Mouse (Mus musculus) cerebellum, adult 11 months (tissue): Measurements from ENCODE around the gene Vmn1r6.
"Not testable (repeated sequence)": the region's sequence is repeated elsewhere in the genome, so short reads cannot be mapped to it uniquely, and the experiment has no call there.

Experiments
- DNase-seq: peaks from one replicate; pipeline ENCODE4 v3.0.0; 2022

Gene Vmn1r6

DNA sequence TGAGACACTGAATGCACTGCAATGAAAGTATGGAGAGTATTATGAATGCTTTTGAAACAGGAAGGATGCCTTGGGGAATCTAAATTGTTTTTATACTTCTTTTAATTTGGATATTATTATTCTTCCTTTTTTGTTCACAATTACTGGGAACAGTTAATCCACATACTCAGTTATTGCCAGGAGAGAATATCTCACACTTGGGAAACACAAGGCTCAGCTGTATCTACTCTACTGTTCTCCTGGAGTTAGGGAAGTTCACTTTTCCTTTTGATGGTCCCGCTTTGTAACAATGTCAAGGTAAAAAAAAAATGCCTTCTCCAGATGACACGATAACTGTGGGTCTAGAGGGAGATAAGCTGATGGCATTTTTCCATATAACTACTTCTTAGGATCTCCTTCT, at the start of gene Vmn1r6:
Gene Vmn1r6, plus strand, starts transcription at position 301 of the 400 bp plus-strand sequence.
- DNase-seq: no peak

DNA sequence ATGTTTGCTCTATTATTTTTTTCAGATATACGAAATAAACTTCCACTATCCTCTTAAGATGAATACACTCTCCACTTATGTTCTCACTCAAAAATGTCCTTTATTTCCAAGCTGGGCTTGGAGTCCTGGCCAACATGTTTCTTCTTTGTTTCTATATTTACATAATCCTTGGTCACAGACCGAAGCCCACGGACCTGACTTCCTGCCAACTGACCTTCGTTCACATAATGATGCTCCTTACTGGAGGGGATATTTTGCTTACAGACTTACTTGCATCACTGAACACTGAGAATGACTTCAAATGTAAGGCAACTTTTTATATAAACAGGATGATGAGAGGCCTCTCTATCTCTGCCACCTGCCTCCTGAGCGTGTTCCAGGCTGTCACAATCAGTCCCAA, 40.6 kb upstream of the Vmn1r6 start:
- no peak for DNase-seq

- DNase-seq: no peak
Observed at GRCm38 (mm10) chr6:56969973-56970372, 27.1 kb upstream of the Vmn1r6 start, which contains the start of gene Vmn1r5. Gene Vmn1r5, plus strand, starts transcription at chr6:56970273.

DNA sequence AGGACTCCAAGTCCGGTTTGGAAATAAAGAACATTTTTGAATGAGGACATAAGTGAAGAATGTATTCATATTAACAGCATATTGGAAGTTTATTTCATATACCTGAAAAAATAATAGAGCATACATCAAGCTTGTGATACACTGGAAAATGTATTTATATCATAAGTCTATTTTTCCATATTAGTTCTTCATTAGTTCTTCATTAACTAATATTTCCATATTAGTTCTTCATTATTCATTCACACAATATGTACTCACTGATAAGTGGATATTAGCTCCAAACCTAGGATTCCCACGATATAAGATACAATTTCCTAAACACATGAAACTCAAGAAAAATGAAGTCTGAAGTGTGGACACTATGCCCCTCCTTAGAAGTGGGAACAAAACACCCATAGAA, 28.2 kb downstream of the Vmn1r6 start, which contains the start of gene Vmn1r7:
Gene Vmn1r7, minus strand, starts transcription at position 101 of the 400 bp plus-strand sequence.
- not testable (repeated sequence) for DNase-seq

DNA sequence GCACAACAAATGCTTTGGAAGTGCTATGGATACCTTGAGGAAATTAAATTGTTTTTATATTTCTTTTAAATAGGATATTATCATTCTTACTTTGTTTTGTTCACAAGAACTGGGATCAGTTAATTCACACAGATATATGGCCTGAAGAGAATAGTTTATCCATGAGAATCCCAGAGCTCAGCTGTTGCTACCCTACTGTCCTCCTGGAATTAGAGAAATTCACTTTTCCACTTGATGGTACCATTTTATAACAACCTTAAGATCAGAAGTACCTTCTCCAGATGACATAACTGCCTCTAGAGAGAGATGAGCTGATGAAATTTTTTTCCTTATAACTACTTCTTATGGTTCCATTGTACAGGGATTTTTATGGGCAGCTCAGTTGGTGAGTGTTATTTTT, 34.9 kb downstream of the Vmn1r6 start, which contains the start of gene Vmn1r8:
Gene Vmn1r8, plus strand, starts transcription at position 301 of the 400 bp plus-strand sequence.
- no peak for DNase-seq

DNA sequence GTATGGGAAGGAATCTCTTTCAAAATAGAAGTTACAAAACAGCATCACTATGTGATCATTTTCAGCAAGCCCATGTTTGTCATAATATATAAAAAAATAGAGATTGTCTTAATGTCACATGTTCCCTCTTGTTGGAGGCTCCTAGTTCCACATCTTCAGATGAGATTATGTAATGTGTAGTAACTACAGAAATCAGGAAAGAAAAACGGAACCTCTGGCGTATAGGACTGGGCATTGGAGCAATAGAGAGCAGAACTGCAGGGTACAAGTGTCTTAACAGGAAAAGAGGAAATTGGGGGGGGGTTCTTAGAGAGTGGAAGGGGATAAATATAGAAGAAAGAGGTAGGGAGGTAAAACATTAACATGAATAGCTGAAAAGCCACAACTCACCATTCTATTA, 37.6 kb downstream of the Vmn1r6 start:
- no peak for DNase-seq
